In genomic region chr2:103673609-103674008, GRCm38 (mm10) we compare ENCODE assay signal across 27 mouse cellular contexts.
DNase-seq lines count a peak whose midpoint lies in the region; ATAC-seq and TF ChIP-seq lines count a peak whose summit lies in the region.
"Had no signal": no experiment of that assay in that cellular context is flagged by ENCODE, and none has a peak within 500 bp of the region (broad histone marks: within the 10 kb centered on the region; RNA-seq: fewer than 3 reads in every experiment).

No protein-coding gene starts in this region.

- TF ChIP-seq CTCF in MEL (IDR thresholded peaks at IDR 0.05 in 2 of 3, conservative IDR thresholded peaks at IDR 0.05 in 1 of 3; ENCODE audit: control insufficient read depth in 1 of 3, insufficient read depth in 1 of 3, low read depth in 2 of 3, low read length in 3 of 3, poor library complexity in 1 of 3, severe bottlenecking in 1 of 3) = no peak
- no peak for TF ChIP-seq CTCF in hindbrain, postnatal 0 days (IDR thresholded peaks at IDR 0.05; ENCODE audit: low read depth)

- ATAC-seq in erythroid progenitor cell, adult 5-6 weeks (replicated peaks; ENCODE audit: low FRiP score, poor library complexity, severe bottlenecking) = peak; percentile 61; the same call in 1 of the 2 replicates
- 0 out of 2 replicates have a peak, but pooled peaks have one; percentile 42 for ATAC-seq in megakaryocyte-erythroid progenitor cell, adult 5-6 weeks (replicated peaks; ENCODE audit: low FRiP score, low TSS enrichment, poor library complexity, severe bottlenecking)
- no peak for ATAC-seq in hindbrain, postnatal 0 days
- ATAC-seq in cerebellum, adult (ENCODE audit: insufficient number of reproducible peaks, low FRiP score, low TSS enrichment) = no peak
- ATAC-seq: forebrain, embryonic 15.5 days; intestine, embryonic 15.5 days had no signal

- H3K9ac ChIP-seq in MEL (ENCODE audit: control insufficient read depth, low read depth, low read length, poor library complexity, severe bottlenecking) = peak overlapping the region; percentile 4; the same call in 1 of the 2 replicates
- no peak overlapping the region for H3K9ac ChIP-seq in hindbrain, postnatal 0 days (replicated peaks; ENCODE audit: low read length)
- H3K9ac ChIP-seq: embryonic facial prominence, embryonic 13.5 days; forebrain, embryonic 12.5 days; forebrain, embryonic 15.5 days; heart, embryonic 13.5 days; hindbrain, embryonic 12.5 days; hindbrain, embryonic 15.5 days; intestine, embryonic 15.5 days had no signal

- H3K27ac ChIP-seq in MEL (ENCODE audit: control insufficient read depth, low read depth, low read length) = peak overlapping the region; percentile 38
- H3K27ac ChIP-seq in hindbrain, postnatal 0 days = no peak overlapping the region
- H3K27ac ChIP-seq: embryonic facial prominence, embryonic 10.5 days; embryonic facial prominence, embryonic 13.5 days; forebrain, embryonic 12.5 days; forebrain, embryonic 15.5 days; heart, adult 2 months; heart, embryonic 10.5 days; heart, embryonic 13.5 days; hindbrain, embryonic 12.5 days; hindbrain, embryonic 15.5 days; intestine, embryonic 15.5 days had no signal

- no peaks in the 10 kb centered on the region for H3K9me3 ChIP-seq in MEL (replicated peaks; ENCODE audit: insufficient read depth, low read length)
- H3K9me3 ChIP-seq in hindbrain, postnatal 0 days (ENCODE audit: low read length) = no peaks in the 10 kb centered on the region
- H3K9me3 ChIP-seq: embryonic facial prominence, embryonic 10.5 days; embryonic facial prominence, embryonic 13.5 days; forebrain, embryonic 12.5 days; forebrain, embryonic 15.5 days; heart, embryonic 10.5 days; heart, embryonic 13.5 days; hindbrain, embryonic 12.5 days; hindbrain, embryonic 15.5 days; intestine, embryonic 15.5 days had no signal

- no peaks in the 10 kb centered on the region for H3K27me3 ChIP-seq in MEL (ENCODE audit: control insufficient read depth in 1 of 2, insufficient read depth in 2 of 2, low read length in 2 of 2)
- no peaks in the 10 kb centered on the region for H3K27me3 ChIP-seq in hindbrain, postnatal 0 days (ENCODE audit: insufficient read depth, low read length)
- H3K27me3 ChIP-seq: forebrain, embryonic 12.5 days; forebrain, embryonic 15.5 days; heart, embryonic 13.5 days; hindbrain, embryonic 12.5 days; hindbrain, embryonic 15.5 days; intestine, embryonic 15.5 days had no signal

- TF ChIP-seq RAD21 in MEL (IDR thresholded peaks at IDR 0.05; ENCODE audit: low read depth, low read length) = no peak

- peaks cover 0 to 23% of the 10 kb centered on the region in 2 experiments; a peak in 2 of 4 replicates for H3K36me3 ChIP-seq in MEL (ENCODE audit: control insufficient read depth in 1 of 2, insufficient read depth in 2 of 2, low read length in 2 of 2)
- no peaks in the 10 kb centered on the region for H3K36me3 ChIP-seq in hindbrain, postnatal 0 days (ENCODE audit: insufficient read depth, low read length)
- H3K36me3 ChIP-seq: embryonic facial prominence, embryonic 10.5 days; embryonic facial prominence, embryonic 13.5 days; forebrain, embryonic 12.5 days; forebrain, embryonic 15.5 days; heart, embryonic 13.5 days; hindbrain, embryonic 12.5 days; hindbrain, embryonic 15.5 days; intestine, embryonic 15.5 days had no signal

- H3K4me3 ChIP-seq in MEL (ENCODE audit: control insufficient read depth in 1 of 2, insufficient read depth in 1 of 2, low read depth in 2 of 2, low read length in 2 of 2) = peak overlapping the region in 1 of 2 experiments; percentile 6; a peak in 2 of 4 replicates
- no peak overlapping the region for H3K4me3 ChIP-seq in hindbrain, postnatal 0 days (ENCODE audit: low read length)
- H3K4me3 ChIP-seq: embryonic facial prominence, embryonic 10.5 days; embryonic facial prominence, embryonic 13.5 days; forebrain, embryonic 12.5 days; forebrain, embryonic 15.5 days; heart, adult 2 months; heart, embryonic 10.5 days; heart, embryonic 13.5 days; hindbrain, embryonic 12.5 days; hindbrain, embryonic 15.5 days; intestine, embryonic 15.5 days had no signal

- no peak for TF ChIP-seq POLR2A in MEL (IDR thresholded peaks at IDR 0.05; ENCODE audit: control insufficient read depth in 1 of 2, insufficient read depth in 1 of 2, low read depth in 1 of 2, low read length in 2 of 2, poor library complexity in 1 of 2)

- no peak overlapping the region for H3K4me2 ChIP-seq in hindbrain, postnatal 0 days (ENCODE audit: low read depth, low read length)
- H3K4me2 ChIP-seq: embryonic facial prominence, embryonic 13.5 days; forebrain, embryonic 12.5 days; forebrain, embryonic 15.5 days; heart, embryonic 13.5 days; hindbrain, embryonic 12.5 days; hindbrain, embryonic 15.5 days; intestine, embryonic 15.5 days had no signal

- H3K4me1 ChIP-seq in MEL (ENCODE audit: control insufficient read depth in 1 of 2, insufficient read depth in 2 of 2, low read length in 2 of 2) = peaks cover 17 to 25% of the 10 kb centered on the region in 2 experiments
- H3K4me1 ChIP-seq in hindbrain, postnatal 0 days (ENCODE audit: insufficient read depth, low read length) = peaks cover 3% of the 10 kb centered on the region; the same call in 1 of the 2 replicates

- WGBS in hindbrain, postnatal 0 days = 84% methylated on average over 4 of the region's 4 CpGs

- DNase-seq in 416B (ENCODE audit: low read depth) (peak; percentile 24), MEL (ENCODE audit: low read depth, low spot score) (peak; percentile 68)
- no peak for DNase-seq in lung, postnatal 10 days
- DNase-seq in hindbrain, postnatal 0 days (ENCODE audit: low spot score) = no peak
- DNase-seq: adrenal gland, postnatal 10 days; cerebellum, adult 11-12 months; cerebellum, adult 8-10 months; cerebellum, postnatal 10 days; cerebellum, postnatal 36 days; embryo, embryonic 11 days; gastrocnemius, postnatal 14 days; heart, adult 2 months; heart, postnatal 14 days; kidney, adult 11 months; kidney, adult 8-10 months had no signal

- no peaks in the 10 kb centered on the region for H3K79me2 ChIP-seq in MEL (ENCODE audit: control insufficient read depth, insufficient read depth, low read length, poor library complexity)

- peak; percentile 87 to 91 for TF ChIP-seq EP300 in MEL (IDR thresholded peaks at IDR 0.05; ENCODE audit: low read depth in 1 of 2, low read length in 2 of 2)

TF ChIP-seq in MEL, 35 proteins besides CTCF, POLR2A, EP300 and RAD21:
- TF ChIP-seq ZKSCAN1 (IDR thresholded peaks at IDR 0.05; ENCODE audit: low read depth, low read length) (no peak), MAX (IDR thresholded peaks at IDR 0.05; ENCODE audit: low read length) (peak; percentile 65; the same call in 1 of the 2 replicates), TBP (IDR thresholded peaks at IDR 0.05; ENCODE audit: low read depth, low read length) (0 out of 2 replicates have a peak, but pooled peaks have one; percentile 29), MYB (IDR thresholded peaks at IDR 0.05; ENCODE audit: low read depth, low read length) (no peak), KAT2A (conservative IDR thresholded peaks at IDR 0.05; ENCODE audit: low read depth, low read length) (no peak), JUND (IDR thresholded peaks at IDR 0.05; ENCODE audit: low read depth, low read length) (peak; percentile 91), TAL1 (IDR thresholded peaks at IDR 0.05; ENCODE audit: low read length) (no peak), NELFE (IDR thresholded peaks at IDR 0.05; ENCODE audit: low read depth, low read length) (0 out of 2 replicates have a peak, but pooled peaks have one; percentile 31), UBTF (IDR thresholded peaks at IDR 0.05; ENCODE audit: borderline replicate concordance, insufficient read depth, low read depth, low read length) (no peak), MAFK (IDR thresholded peaks at IDR 0.05; ENCODE audit: borderline replicate concordance, low read depth, low read length) (peak; percentile 61), POLR2AphosphoS2 (IDR thresholded peaks at IDR 0.05; ENCODE audit: low read length) (no peak), GATA1 (IDR thresholded peaks at IDR 0.05; ENCODE audit: low read depth, low read length) (peak; percentile 78), CHD1 (IDR thresholded peaks at IDR 0.05; ENCODE audit: low read depth, low read length) (no peak), MYC (IDR thresholded peaks at IDR 0.05; ENCODE audit: low read depth, low read length) (peak; percentile 76; the same call in 1 of the 2 replicates), USF1 (IDR thresholded peaks at IDR 0.05; ENCODE audit: low read depth, low read length) (no peak), ETS1 (IDR thresholded peaks at IDR 0.05; ENCODE audit: low read depth, low read length) (peak; percentile 95), TCF12 (IDR thresholded peaks at IDR 0.05; ENCODE audit: low read depth, low read length) (peak; percentile 72), SIN3A (IDR thresholded peaks at IDR 0.05; ENCODE audit: low read length) (peak; percentile 60), ELF1 (IDR thresholded peaks at IDR 0.05; ENCODE audit: low read depth, low read length) (no peak), MXI1 (IDR thresholded peaks at IDR 0.05; ENCODE audit: low read depth, low read length) (peak; percentile 56), RCOR1 (IDR thresholded peaks at IDR 0.05; ENCODE audit: low read depth, low read length) (peak; percentile 39; the same call in 1 of the 2 replicates), SMC3 (IDR thresholded peaks at IDR 0.05; ENCODE audit: low read depth, low read length) (no peak), ZNF384 (IDR thresholded peaks at IDR 0.05; ENCODE audit: low read depth, low read length) (no peak)
TF ChIP-seq in MEL: peak in this region for 12.

Comparison
In these comparisons a context has a peak if more than half of its experiments do, and no peak if none do; other contexts are left out.
1. DNase-seq: peak in 416B (single experiment) and MEL (single experiment); none in lung, postnatal 10 days (single experiment) and hindbrain, postnatal 0 days (single experiment).
2. ATAC-seq: peak in erythroid progenitor cell, adult 5-6 weeks (single experiment) and megakaryocyte-erythroid progenitor cell, adult 5-6 weeks (single experiment); none in hindbrain, postnatal 0 days (single experiment) and cerebellum, adult (single experiment).